Mouse (Mus musculus) forebrain, embryonic 14.5 days (tissue): ENCODE measurements around the gene Dpy30. TPM values are rescaled to one million over a fixed set of nuclear protein-coding genes. Genes with fewer than 3 reads are reported as not detected.

Source experiments
- ATAC-seq: fragments of 200-750 bp; cut with Nextera tagmentation; 2 replicates; pipeline ENCODE4 v1.8.0; 2017; ENCODE audit warnings: mild to moderate bottlenecking, moderate library complexity
- DNase-seq: peaks from one replicate; pipeline ENCODE4 v3.0.0-alpha.2; 2015; ENCODE audit warnings: low spot score
- H3K27ac ChIP-seq: fragments of 300-500 bp; sonication (generic); 2 replicates; pipeline ENCODE4 v1.5.1; 2014; ENCODE audit warnings: low read depth, mild to moderate bottlenecking, control low read depth, low read length, moderate library complexity
- H3K27me3 ChIP-seq: fragments of 300-500 bp; sonication (generic); replicated peaks from 2 replicates; pipeline ENCODE4 v1.6.1; 2014; ENCODE audit warnings: low read length, control low read depth, mixed read lengths; ENCODE audit not compliant: control insufficient read depth, insufficient read depth
- H3K36me3 ChIP-seq: fragments of 300-500 bp; sonication (generic); 2 replicates; pipeline ENCODE4 v1.6.1; 2014; ENCODE audit warnings: low read length, control low read depth; ENCODE audit not compliant: control insufficient read depth, insufficient read depth
- H3K4me1 ChIP-seq: fragments of 300-500 bp; sonication (generic); 2 replicates; pipeline ENCODE4 v1.6.1; 2014; ENCODE audit warnings: antibody characterized with exemption, low read length, control low read depth; ENCODE audit not compliant: control insufficient read depth, insufficient read depth
- H3K4me2 ChIP-seq: fragments of 300-500 bp; sonication (generic); 2 replicates; pipeline ENCODE4 v1.6.1; 2014; ENCODE audit warnings: mild to moderate bottlenecking, control low read depth, low read length
- H3K4me3 ChIP-seq: fragments of 300-500 bp; sonication (generic); 2 replicates; pipeline ENCODE4 v1.5.1; 2014; ENCODE audit warnings: low read depth, low read length, control low read depth
- H3K9ac ChIP-seq: fragments of 300-500 bp; sonication (generic); 2 replicates; pipeline ENCODE4 v1.6.1; 2014; ENCODE audit warnings: mild to moderate bottlenecking, low read length, control low read depth, moderate library complexity
- H3K9me3 ChIP-seq: fragments of 300-500 bp; sonication (generic); replicated peaks from 2 replicates; pipeline ENCODE4 v1.6.1; 2016; ENCODE audit warnings: low read length, control low read depth, mixed read lengths; ENCODE audit not compliant: control insufficient read depth
- WGBS: fragments of 180-500 bp; shearing (Covaris S2); extraction: QIAGEN DNeasy Blood & Tissue Kit; methylation state at CpG from one replicate; pipeline ENCODE4 v1.1.7; 2014; 5-methylcytosine and 5-hydroxymethylcytosine counted together
- polyA plus RNA-seq: library from polyadenylated mRNA; unstranded; fragments of >200 nt; fragmentation: Nextera tagmentation; extraction: Ambion mirVana; gene quantifications from 2 replicates; pipeline ENCODE4 v1.2.1, GENCODE M21; 2014

Dpy30 gene
- polyA plus RNA-seq, 1 experiment from 2014 or later = 225 TPM

DNA sequence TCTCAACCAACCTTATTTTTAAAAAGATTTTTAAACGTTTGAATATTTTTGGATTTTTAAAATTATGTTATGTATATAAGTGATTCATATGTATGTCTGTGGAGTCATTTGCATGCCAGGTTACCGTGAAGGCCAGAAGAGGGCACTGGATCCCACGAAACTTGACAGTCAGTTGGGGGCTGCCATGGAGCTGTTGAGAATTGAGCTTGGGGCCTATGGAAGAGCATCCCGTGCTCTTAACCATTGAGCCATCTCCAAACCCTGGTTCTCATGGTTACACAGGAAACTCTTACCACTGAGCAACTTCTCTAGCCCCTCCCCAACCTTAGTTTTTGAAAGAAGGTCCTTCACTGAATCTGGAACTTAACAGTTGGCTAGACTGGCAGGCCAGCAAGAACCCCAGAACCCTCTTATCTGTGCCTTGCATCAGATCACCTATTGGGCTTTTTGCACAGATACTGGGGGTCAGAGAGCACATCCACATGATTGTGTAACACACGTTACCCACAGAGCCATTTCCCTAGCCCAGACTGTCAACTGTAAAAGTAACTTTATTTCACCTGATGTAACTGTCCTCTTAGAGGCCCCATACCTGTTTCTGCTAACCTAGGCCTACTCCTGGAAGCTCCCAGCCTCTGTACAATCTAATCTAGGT is 1.2 kb downstream of the Dpy30 start:
- H3K9me3 ChIP-seq = no peaks in the 10 kb centered on the region
- no peaks in the 10 kb centered on the region for H3K4me1 ChIP-seq
- ATAC-seq (no peak), DNase-seq (no peak)
- H3K36me3 ChIP-seq = no peaks in the 10 kb centered on the region
- H3K27me3 ChIP-seq = no peaks in the 10 kb centered on the region
- H3K4me3 ChIP-seq = no peak overlapping the region
- WGBS = 48% methylated on average over 5 of the region's 5 CpGs
- no peak overlapping the region for H3K27ac ChIP-seq
- no peak overlapping the region for H3K4me2 ChIP-seq
- no peak overlapping the region for H3K9ac ChIP-seq

DNA sequence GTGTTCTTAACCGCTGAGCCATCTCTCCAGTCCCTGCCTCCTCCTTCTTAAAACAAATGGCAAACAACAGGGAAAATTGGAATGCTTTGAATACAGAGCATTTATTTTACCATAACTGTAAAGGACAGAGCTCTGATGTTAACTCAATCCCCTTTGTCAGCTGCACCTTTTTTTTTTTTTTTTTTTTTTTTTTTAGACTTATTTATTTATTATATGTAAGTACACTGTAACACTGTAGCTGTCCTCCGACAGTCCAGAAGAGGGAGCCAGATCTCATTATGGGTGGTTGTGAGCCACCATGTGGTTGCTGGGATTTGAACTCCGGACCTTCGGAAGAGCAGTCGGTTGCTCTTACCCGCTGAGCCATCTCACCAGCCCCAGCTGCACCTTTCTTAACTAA is 5.0 kb downstream of the Dpy30 start:
- Histone ChIP-seq H3K27me3 (no peaks in the 10 kb centered on the region), H3K4me1 (peaks cover 4% of the 10 kb centered on the region; the same call in 1 of the 2 replicates), H3K36me3 (peaks cover 6% of the 10 kb centered on the region; the same call in 1 of the 2 replicates), H3K9me3 (no peaks in the 10 kb centered on the region), H3K4me2 (no peak overlapping the region), H3K4me3 (no peak overlapping the region), H3K9ac (no peak overlapping the region), H3K27ac (no peak overlapping the region)
- no peak for ATAC-seq
- no peak for DNase-seq
- 90% methylated on average over 6 of the region's 6 CpGs for WGBS

DNA sequence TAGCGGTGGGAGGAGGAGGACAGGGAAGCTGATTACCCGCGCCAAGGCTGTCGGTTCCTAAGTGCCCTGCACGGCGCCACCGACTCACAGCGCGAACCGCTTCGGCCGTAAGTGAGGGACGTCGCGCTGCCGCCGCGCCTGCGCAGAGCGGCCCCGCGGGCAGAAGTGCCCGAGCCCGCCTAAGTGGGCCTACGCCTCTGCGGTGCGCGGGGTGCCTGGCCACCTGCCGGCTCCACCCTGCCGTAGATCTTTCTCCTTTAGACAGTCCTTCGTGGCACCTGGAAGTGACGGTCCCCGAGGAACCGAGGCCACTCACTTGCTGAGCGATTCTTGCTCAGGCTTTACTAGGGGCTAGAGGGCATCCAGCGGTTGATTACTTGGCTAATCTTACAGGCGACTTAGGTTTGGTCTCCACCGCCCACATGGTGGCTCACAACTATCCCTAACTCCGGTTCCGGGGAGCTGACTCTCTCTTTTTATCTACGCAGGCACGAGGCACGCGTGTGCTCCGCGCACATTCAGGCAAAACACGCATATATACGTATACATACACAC is 7.4 kb downstream of the Dpy30 start:
- no peaks in the 10 kb centered on the region for H3K9me3 ChIP-seq
- ATAC-seq (peak; percentile 98), DNase-seq (peak; percentile 93)
- peak overlapping the region; percentile 86 for H3K27ac ChIP-seq
- under 1% methylated on average over 41 of the region's 48 CpGs for WGBS
- H3K9ac ChIP-seq = peak overlapping the region; percentile 74
- peaks cover 13% of the 10 kb centered on the region; the same call in 1 of the 2 replicates for H3K36me3 ChIP-seq
- peaks cover 4% of the 10 kb centered on the region; the same call in 1 of the 2 replicates for H3K4me1 ChIP-seq
- no peaks in the 10 kb centered on the region for H3K27me3 ChIP-seq
- H3K4me3 ChIP-seq = peak overlapping the region; percentile 58
- H3K4me2 ChIP-seq = peak overlapping the region; percentile 76

DNA sequence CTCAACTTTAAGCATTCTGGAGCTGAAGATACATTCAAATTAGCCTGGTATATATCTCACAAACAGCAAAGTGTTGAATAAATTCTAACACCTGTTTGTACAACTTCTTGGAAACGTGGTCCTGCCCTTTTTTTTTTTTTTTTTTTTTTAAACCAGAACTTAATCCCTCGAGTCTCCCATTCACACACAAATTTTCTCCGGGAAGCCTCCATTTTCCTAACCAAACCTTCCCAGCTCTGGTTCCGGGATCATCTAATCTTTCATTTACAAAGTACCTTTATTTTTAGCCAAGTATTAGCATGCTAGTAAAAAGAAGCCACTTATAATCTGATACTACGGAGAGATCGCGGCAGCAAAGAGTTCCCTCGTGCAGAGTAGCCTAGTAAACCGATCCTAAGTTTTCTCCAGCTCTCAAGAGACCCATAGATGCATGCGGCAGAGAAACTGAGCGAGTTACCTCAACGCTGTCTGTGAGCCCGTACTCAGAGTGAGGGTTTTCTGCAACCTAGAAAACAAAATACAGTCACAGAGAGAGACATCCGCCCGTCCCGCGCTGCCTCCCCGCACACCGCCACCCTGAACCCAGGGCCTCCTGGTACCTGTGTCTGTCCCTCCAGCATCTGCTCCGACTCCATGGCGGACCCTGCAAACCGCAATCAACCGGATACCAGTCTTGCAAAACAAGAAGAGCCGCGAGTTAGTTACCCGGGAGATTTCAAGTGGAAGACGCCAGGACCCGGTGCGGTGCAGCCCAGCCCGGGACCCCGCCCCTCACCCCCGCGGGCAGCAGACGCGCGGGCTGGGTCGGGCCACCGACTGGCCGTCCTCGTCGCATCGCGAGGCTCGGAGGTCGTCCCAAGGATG is 8.1 kb downstream of the Dpy30 start:
- Histone ChIP-seq H3K36me3 (peaks cover 13% of the 10 kb centered on the region; the same call in 1 of the 2 replicates), H3K27ac (peak overlapping the region; percentile 86), H3K27me3 (no peaks in the 10 kb centered on the region), H3K4me1 (peaks cover 4% of the 10 kb centered on the region; the same call in 1 of the 2 replicates), H3K4me2 (peak overlapping the region; percentile 76), H3K9ac (peak overlapping the region; percentile 74), H3K4me3 (peak overlapping the region; percentile 58), H3K9me3 (no peaks in the 10 kb centered on the region)
- peak; percentile 89 for ATAC-seq
- DNase-seq = no peak
- WGBS = under 1% methylated on average over 45 of the region's 45 CpGs

DNA sequence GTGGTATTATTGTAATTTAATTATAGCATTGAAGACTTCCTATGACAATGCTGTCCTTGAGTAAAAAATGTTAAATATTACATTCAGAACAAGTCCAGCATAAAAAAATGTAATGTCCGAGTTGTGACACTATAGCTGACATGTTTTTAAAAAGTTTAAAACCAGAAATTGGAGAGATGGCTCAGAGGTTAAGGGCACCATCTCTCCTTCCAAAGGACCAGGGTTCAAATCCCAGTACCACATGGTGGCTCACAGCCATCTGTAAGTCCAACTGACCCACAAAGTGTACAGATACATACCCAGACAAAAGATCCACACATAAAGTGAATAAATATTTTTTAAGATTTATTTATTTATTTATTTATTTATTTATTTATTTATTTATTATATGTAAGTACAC is 17.7 kb downstream of the Dpy30 start:
- Histone ChIP-seq H3K4me2 (no peak overlapping the region), H3K9ac (no peak overlapping the region), H3K9me3 (no peaks in the 10 kb centered on the region), H3K4me1 (no peaks in the 10 kb centered on the region), H3K4me3 (no peak overlapping the region), H3K27me3 (no peaks in the 10 kb centered on the region), H3K27ac (no peak overlapping the region), H3K36me3 (peaks cover 44% of the 10 kb centered on the region)
- 96% methylated on average over 1 of the region's 1 CpGs for WGBS
- no peak for ATAC-seq
- DNase-seq = no peak

DNA sequence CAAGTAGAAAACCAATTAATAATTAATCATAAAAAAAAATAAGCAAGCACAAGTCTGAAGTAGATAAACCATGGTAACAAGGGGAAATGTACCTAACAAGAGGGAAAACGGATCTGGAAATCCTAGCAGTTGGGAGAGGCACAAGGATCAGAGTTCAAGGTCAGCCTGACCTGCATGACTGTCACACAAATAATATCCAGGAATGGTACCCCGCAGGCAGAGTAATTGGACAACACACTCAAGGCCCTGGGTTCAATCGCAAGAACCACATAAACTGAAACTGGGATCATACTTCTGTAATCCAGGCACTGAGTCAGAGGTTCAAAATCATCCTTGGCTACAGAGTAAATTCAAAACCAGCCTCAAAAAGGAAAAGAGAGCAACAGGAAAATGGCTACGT is 18.1 kb downstream of the Dpy30 start:
- H3K4me3 ChIP-seq = no peak overlapping the region
- no peaks in the 10 kb centered on the region for H3K9me3 ChIP-seq
- whole genome bisulfite sequencing = 96% methylated on average over 4 of the region's 4 CpGs
- H3K27me3 ChIP-seq = no peaks in the 10 kb centered on the region
- ATAC-seq = no peak
- H3K4me2 ChIP-seq = no peak overlapping the region
- H3K9ac ChIP-seq = no peak overlapping the region
- no peaks in the 10 kb centered on the region for H3K4me1 ChIP-seq
- no peak for DNase-seq
- H3K27ac ChIP-seq = no peak overlapping the region
- H3K36me3 ChIP-seq = peaks cover 44% of the 10 kb centered on the region

DNA sequence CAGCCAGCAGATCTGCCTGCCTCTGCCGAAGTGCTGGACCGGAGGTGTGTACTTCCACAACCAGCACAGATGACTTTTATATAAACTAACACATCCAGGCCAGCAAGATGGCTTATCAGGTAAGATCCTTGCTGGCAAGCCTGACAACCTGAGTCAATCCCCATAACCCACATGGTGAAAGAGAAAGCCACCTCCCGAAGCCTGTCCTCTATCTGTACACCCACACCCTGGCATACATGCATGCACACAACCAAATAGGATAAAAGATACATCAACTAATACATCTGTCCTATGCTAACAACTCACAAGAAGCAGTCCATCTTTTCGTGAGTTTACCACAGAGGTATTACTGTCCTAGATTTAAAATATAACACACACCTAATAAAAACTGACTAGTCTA is 19.7 kb downstream of the Dpy30 start:
- H3K27me3 ChIP-seq = no peaks in the 10 kb centered on the region
- no peak overlapping the region for H3K9ac ChIP-seq
- no peak overlapping the region for H3K4me2 ChIP-seq
- H3K4me3 ChIP-seq = no peak overlapping the region
- no peak for ATAC-seq
- no peak for DNase-seq
- over 99% methylated on average over 4 of the region's 4 CpGs for whole genome bisulfite sequencing
- H3K27ac ChIP-seq = no peak overlapping the region
- peaks cover 49% of the 10 kb centered on the region for H3K36me3 ChIP-seq
- no peaks in the 10 kb centered on the region for H3K9me3 ChIP-seq
- H3K4me1 ChIP-seq = no peaks in the 10 kb centered on the region

DNA sequence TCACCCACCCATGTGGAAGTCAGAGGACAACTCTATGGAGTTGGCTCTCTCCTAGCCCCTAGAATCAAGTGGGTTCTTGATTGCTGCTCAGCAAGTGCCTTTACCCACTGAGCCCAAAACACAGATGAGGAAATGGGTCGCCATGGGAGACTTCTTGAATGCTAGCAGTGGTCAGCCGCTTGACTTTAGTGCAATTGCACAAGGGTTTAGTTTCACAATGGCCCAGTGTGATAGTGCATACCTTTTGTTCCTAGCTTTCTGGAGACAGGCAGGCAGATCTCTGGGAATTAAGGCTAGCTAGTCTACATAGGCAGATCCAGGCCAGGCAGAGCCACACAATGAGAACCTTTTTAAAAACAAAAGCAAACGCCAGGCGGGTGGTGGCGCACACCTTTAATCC is 23.7 kb downstream of the Dpy30 start:
- Histone ChIP-seq H3K4me2 (no peak overlapping the region), H3K27ac (no peak overlapping the region), H3K4me3 (no peak overlapping the region), H3K9ac (no peak overlapping the region), H3K4me1 (no peaks in the 10 kb centered on the region), H3K27me3 (no peaks in the 10 kb centered on the region), H3K36me3 (peaks cover 31% of the 10 kb centered on the region), H3K9me3 (no peaks in the 10 kb centered on the region)
- ATAC-seq (no peak), DNase-seq (no peak)
- WGBS = 85% methylated on average over 5 of the region's 5 CpGs
